8 mouse cellular contexts compared by ENCODE assay signal in the genomic region with DNA sequence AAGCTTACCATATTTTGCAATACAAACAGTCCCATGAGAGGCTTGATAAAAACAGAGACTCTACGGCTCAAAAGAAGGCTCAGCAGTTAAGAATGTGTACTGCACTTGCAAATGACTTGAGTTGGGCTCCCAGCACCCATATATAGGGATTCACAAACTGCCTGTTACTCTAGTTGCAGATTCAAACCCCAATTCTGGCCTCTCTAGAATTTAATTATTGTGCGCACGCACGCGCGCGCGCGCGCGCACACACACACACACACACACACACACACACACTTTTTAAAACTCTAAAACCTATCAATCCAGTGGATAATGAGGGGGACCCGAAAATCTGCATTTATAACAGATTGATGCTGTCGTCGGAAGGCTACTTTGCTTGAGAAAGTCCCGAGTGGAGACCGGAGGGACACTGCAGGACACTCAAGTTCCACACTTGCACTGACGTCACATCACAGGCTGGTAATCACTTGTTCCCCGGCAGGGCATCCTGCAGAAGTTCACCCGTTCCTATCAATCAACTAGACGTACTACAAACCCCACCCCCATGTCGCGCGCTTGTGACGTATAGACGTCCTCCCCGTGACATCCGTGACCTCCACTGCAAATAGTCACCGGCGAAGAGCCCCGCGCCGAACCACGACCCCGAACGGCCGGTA. TPM values are rescaled to one million over a fixed set of nuclear protein-coding genes. Genes with fewer than 3 reads are reported as not detected.
DNase-seq lines count a peak whose midpoint lies in the region; ATAC-seq and TF ChIP-seq lines count a peak whose summit lies in the region.

No protein-coding gene starts in this region.

- H3K4me2 ChIP-seq in forebrain, embryonic 11.5 days (ENCODE audit: low read depth, low read length, severe bottlenecking): peak overlapping the region; percentile 52
- H3K4me2 ChIP-seq in heart, embryonic 15.5 days: peak overlapping the region; percentile 80
- peak overlapping the region; percentile 69 for H3K4me2 ChIP-seq in liver, embryonic 13.5 days
- peak overlapping the region; percentile 60 for H3K4me2 ChIP-seq in stomach, postnatal 0 days (replicated peaks; ENCODE audit: low read depth)

- H3K4me1 ChIP-seq in forebrain, embryonic 11.5 days (replicated peaks; ENCODE audit: control insufficient read depth, insufficient read depth, low read length): no peaks in the 10 kb centered on the region
- H3K4me1 ChIP-seq in heart, embryonic 15.5 days (replicated peaks): peaks cover 10% of the 10 kb centered on the region; the same call in 1 of the 2 replicates
- peaks cover 15% of the 10 kb centered on the region for H3K4me1 ChIP-seq in liver, embryonic 13.5 days (replicated peaks)
- no peaks in the 10 kb centered on the region for H3K4me1 ChIP-seq in stomach, postnatal 0 days (replicated peaks; ENCODE audit: control insufficient read depth, insufficient read depth)

- TF ChIP-seq EP300 in stomach, postnatal 0 days (optimal IDR thresholded peaks at IDR 0.05): no peak

- peak overlapping the region; percentile 68 for H3K4me3 ChIP-seq in forebrain, embryonic 11.5 days (ENCODE audit: low read depth, low read length)
- H3K4me3 ChIP-seq in heart, embryonic 15.5 days: peak overlapping the region; percentile 80
- peak overlapping the region; percentile 82 for H3K4me3 ChIP-seq in liver, embryonic 13.5 days (replicated peaks)
- peak overlapping the region; percentile 76 for H3K4me3 ChIP-seq in stomach, postnatal 0 days (ENCODE audit: low read depth, low read length)

- under 1% methylated on average over 36 of the region's 36 CpGs for WGBS in forebrain, embryonic 11.5 days
- WGBS in heart, embryonic 15.5 days: under 1% methylated on average over 36 of the region's 36 CpGs
- WGBS in liver, embryonic 13.5 days (ENCODE audit: insufficient replicate concordance): under 1% methylated on average over 36 of the region's 36 CpGs
- 1% methylated on average over 36 of the region's 36 CpGs for WGBS in stomach, postnatal 0 days

- H3K27ac ChIP-seq in forebrain, embryonic 11.5 days (ENCODE audit: low read depth, low read length): peak overlapping the region; percentile 97
- peak overlapping the region; percentile 98 for H3K27ac ChIP-seq in heart, embryonic 15.5 days
- peak overlapping the region; percentile 84 for H3K27ac ChIP-seq in liver, embryonic 13.5 days
- peak overlapping the region; percentile 95 for H3K27ac ChIP-seq in stomach, postnatal 0 days (replicated peaks)

- no peaks in the 10 kb centered on the region for H3K36me3 ChIP-seq in forebrain, embryonic 11.5 days (ENCODE audit: control insufficient read depth, insufficient read depth, low read length)
- H3K36me3 ChIP-seq in heart, embryonic 15.5 days: peaks cover 13% of the 10 kb centered on the region
- H3K36me3 ChIP-seq in liver, embryonic 13.5 days: peaks cover 4% of the 10 kb centered on the region; the same call in 1 of the 2 replicates
- H3K36me3 ChIP-seq in stomach, postnatal 0 days (ENCODE audit: control insufficient read depth, insufficient read depth, low read length): no peaks in the 10 kb centered on the region

- H3K27me3 ChIP-seq in forebrain, embryonic 11.5 days (ENCODE audit: control insufficient read depth, insufficient read depth, low read length): no peaks in the 10 kb centered on the region
- no peaks in the 10 kb centered on the region for H3K27me3 ChIP-seq in heart, embryonic 15.5 days
- no peaks in the 10 kb centered on the region for H3K27me3 ChIP-seq in liver, embryonic 13.5 days
- no peaks in the 10 kb centered on the region for H3K27me3 ChIP-seq in stomach, postnatal 0 days (ENCODE audit: control insufficient read depth, insufficient read depth, low read length)

- peak overlapping the region; percentile 81 for H3K9ac ChIP-seq in forebrain, embryonic 11.5 days (ENCODE audit: low read length)
- H3K9ac ChIP-seq in heart, embryonic 15.5 days: peak overlapping the region; percentile 82
- peak overlapping the region; percentile 79 for H3K9ac ChIP-seq in liver, embryonic 13.5 days
- H3K9ac ChIP-seq in stomach, postnatal 0 days (ENCODE audit: low read length): peak overlapping the region; percentile 84

- no peak; the same call in 1 of the 2 replicates for TF ChIP-seq CTCF in stomach, postnatal 0 days (IDR thresholded peaks at IDR 0.05; ENCODE audit: low read depth)

- H3K9me3 ChIP-seq in forebrain, embryonic 11.5 days (ENCODE audit: control insufficient read depth, low read length): no peaks in the 10 kb centered on the region
- no peaks in the 10 kb centered on the region for H3K9me3 ChIP-seq in heart, embryonic 15.5 days (replicated peaks)
- no peaks in the 10 kb centered on the region for H3K9me3 ChIP-seq in liver, embryonic 13.5 days (replicated peaks)
- no peaks in the 10 kb centered on the region for H3K9me3 ChIP-seq in stomach, postnatal 0 days (ENCODE audit: control insufficient read depth, low read length)

- DNase-seq in ES-CJ7 (ENCODE audit: low read depth, low spot score): peak; percentile 98
- DNase-seq in c-Kit-positive CD71-negative TER-119-negative erythroid progenitor cells, embryonic 14.5 days (ENCODE audit: low read depth): peak; percentile 95
- DNase-seq in forebrain, embryonic 11.5 days (ENCODE audit: low spot score): peak; percentile 98
- DNase-seq in kidney, postnatal 25 days: peak; percentile 98 to 99
- DNase-seq in liver, embryonic 13.5 days: peak; percentile 88
- DNase-seq in natural killer cell, adult 2 months (ENCODE audit: low spot score in 2 of 2): peak; percentile 97 to 98
- peak; percentile 95 for DNase-seq in stomach, postnatal 0 days (ENCODE audit: low spot score)

- peak; percentile 97 for ATAC-seq in forebrain, embryonic 11.5 days (replicated peaks; ENCODE audit: low FRiP score)
- peak; percentile 91 for ATAC-seq in heart, embryonic 15.5 days (replicated peaks; ENCODE audit: insufficient number of reproducible peaks, insufficient read depth, low FRiP score, low read depth)
- ATAC-seq in liver, embryonic 13.5 days (ENCODE audit: low read depth): peak; percentile 95
- ATAC-seq in stomach, postnatal 0 days (ENCODE audit: low FRiP score, low TSS enrichment): peak; percentile 90

RNA-seq across cellular contexts. Expression of a gene that starts 0.5 kb away (rescaled TPM):
- 105 and 121 TPM in 2 replicates for polyA plus RNA-seq in forebrain, embryonic 11.5 days (2014; fragmentation: Nextera tagmentation; extraction: Ambion mirVana)
- polyA plus RNA-seq in heart, embryonic 15.5 days (2015; fragmentation: Nextera tagmentation; extraction: Ambion mirVana): 153 TPM in 2 replicates
- 56.5 and 58.8 TPM in 2 replicates for polyA plus RNA-seq in liver, embryonic 13.5 days (2015; fragmentation: Nextera tagmentation; extraction: Ambion mirVana)
- polyA plus RNA-seq in stomach, postnatal 0 days (2015; fragmentation: Nextera tagmentation; extraction: Ambion mirVana): 83.6 and 86.9 TPM in 2 replicates

RNA-seq across cellular contexts. Expression of a gene that starts 40.9 kb away (rescaled TPM):
- 0.61 and 1.1 TPM in 2 replicates for polyA plus RNA-seq in forebrain, embryonic 11.5 days (2014; fragmentation: Nextera tagmentation; extraction: Ambion mirVana)
- 4.8 and 5.7 TPM in 2 replicates for polyA plus RNA-seq in heart, embryonic 15.5 days (2015; fragmentation: Nextera tagmentation; extraction: Ambion mirVana)
- 0.70 and 0.87 TPM in 2 replicates for polyA plus RNA-seq in liver, embryonic 13.5 days (2015; fragmentation: Nextera tagmentation; extraction: Ambion mirVana)
- polyA plus RNA-seq in stomach, postnatal 0 days (2015; fragmentation: Nextera tagmentation; extraction: Ambion mirVana): 6.1 and 6.7 TPM in 2 replicates

RNA-seq across cellular contexts. Expression of a gene that starts 51.9 kb away (rescaled TPM):
- 10.3 and 13.1 TPM in 2 replicates for polyA plus RNA-seq in forebrain, embryonic 11.5 days (2014; fragmentation: Nextera tagmentation; extraction: Ambion mirVana)
- polyA plus RNA-seq in heart, embryonic 15.5 days (2015; fragmentation: Nextera tagmentation; extraction: Ambion mirVana): 1.6 and 2.1 TPM in 2 replicates
- polyA plus RNA-seq in liver, embryonic 13.5 days (2015; fragmentation: Nextera tagmentation; extraction: Ambion mirVana): 0.18 and 0.24 TPM in 2 replicates
- polyA plus RNA-seq in stomach, postnatal 0 days (2015; fragmentation: Nextera tagmentation; extraction: Ambion mirVana): 5.9 and 7.0 TPM in 2 replicates

Comparison
In these comparisons a context has a peak if more than half of its experiments do, and no peak if none do; other contexts are left out.
1. Peak in every context shown above with its lines: DNase-seq, ATAC-seq, H3K4me3 ChIP-seq and H3K27ac ChIP-seq.